Mouse (Mus musculus) intestine, embryonic 15.5 days (tissue): ENCODE results near the gene Frmd4a. TPM values are rescaled to one million over a fixed set of nuclear protein-coding genes. Genes with fewer than 3 reads are reported as not detected.

Experiments used
- ATAC-seq: fragments of 200-750 bp; cut with Nextera tagmentation; 2 replicates; pipeline ENCODE4 v1.8.0; 2017; ENCODE audit warnings: moderate TSS enrichment, moderate library complexity
- H3K27ac ChIP-seq: fragments of 300-500 bp; sonication (generic); 2 replicates; pipeline ENCODE4 v1.5.1; 2015; ENCODE audit warnings: mild to moderate bottlenecking, inconsistent platforms
- H3K27me3 ChIP-seq: fragments of 300-500 bp; sonication (generic); replicated peaks from 2 replicates; pipeline ENCODE4 v1.6.1; 2015; ENCODE audit warnings: inconsistent platforms
- H3K36me3 ChIP-seq: fragments of 300-500 bp; sonication (generic); 2 replicates; pipeline ENCODE4 v1.6.1; 2015; ENCODE audit warnings: inconsistent platforms
- H3K4me1 ChIP-seq: fragments of 300-500 bp; sonication (generic); replicated peaks from 2 replicates; pipeline ENCODE4 v1.6.1; 2015; ENCODE audit warnings: inconsistent platforms
- H3K4me2 ChIP-seq: fragments of 300-500 bp; sonication (generic); replicated peaks from 2 replicates; pipeline ENCODE4 v1.6.1; 2015; ENCODE audit warnings: mild to moderate bottlenecking, inconsistent platforms
- H3K4me3 ChIP-seq: fragments of 300-500 bp; sonication (generic); replicated peaks from 2 replicates; pipeline ENCODE4 v1.5.1; 2015; ENCODE audit warnings: inconsistent platforms
- H3K9ac ChIP-seq: fragments of 300-500 bp; sonication (generic); 2 replicates; pipeline ENCODE4 v1.6.1; 2015; ENCODE audit warnings: inconsistent platforms
- H3K9me3 ChIP-seq: fragments of 300-500 bp; sonication (generic); 2 replicates; pipeline ENCODE4 v1.6.1; 2016; ENCODE audit warnings: inconsistent platforms
- WGBS: fragments of 180-500 bp; shearing (Covaris S2); methylation state at CpG from one replicate; pipeline ENCODE4 v1.1.7; 2015; 5-methylcytosine and 5-hydroxymethylcytosine counted together
- polyA plus RNA-seq: library from polyadenylated mRNA; unstranded; fragments of >200 nt; fragmentation: Nextera tagmentation; extraction: Ambion mirVana; gene quantifications from 2 replicates; pipeline ENCODE4 v1.2.1, GENCODE M21; 2015

The Frmd4a gene
- polyA plus RNA-seq, 1 experiment from 2014 or later, result 21.0 TPM

DNA sequence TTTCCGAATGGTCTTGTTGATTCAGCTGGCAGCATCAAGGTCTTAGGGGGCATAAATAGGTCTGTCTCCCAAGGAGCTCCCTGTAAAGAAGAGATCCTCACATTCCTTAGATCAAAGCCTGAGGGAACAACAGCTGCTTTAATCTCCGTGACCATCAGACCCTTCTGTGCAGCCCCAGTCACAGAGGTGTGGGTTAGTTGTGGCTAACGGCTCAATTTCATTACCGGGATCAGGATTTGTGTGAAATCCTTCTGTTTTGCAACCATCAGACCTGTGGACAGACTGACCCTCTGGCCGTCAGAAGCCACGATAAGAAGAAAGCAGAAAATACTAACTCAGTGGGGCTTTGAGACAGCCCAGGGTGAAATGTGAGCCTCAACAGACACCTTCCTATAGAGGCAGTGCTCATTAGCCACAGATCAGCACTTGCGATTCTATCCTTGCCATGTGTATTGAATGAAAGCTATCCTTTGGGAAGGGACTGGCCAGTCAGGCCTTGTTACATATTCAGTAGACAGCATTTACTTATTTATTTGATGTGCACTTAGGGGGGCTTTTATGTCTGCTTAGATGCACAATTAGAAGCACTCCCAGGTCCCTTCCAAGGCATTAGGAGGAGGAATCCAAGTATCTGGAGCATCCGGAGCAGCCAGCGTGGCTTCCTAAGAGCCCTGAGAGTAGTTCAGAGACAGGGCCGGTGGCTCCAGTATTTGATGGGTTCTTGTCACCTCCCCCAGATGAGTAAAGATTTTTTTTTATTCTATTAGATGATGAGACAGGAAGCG lies 524.5 kb downstream of the Frmd4a start:
- no peak for ATAC-seq
- Histone ChIP-seq H3K4me1 (peaks cover 5% of the 10 kb centered on the region), H3K27ac (no peak overlapping the region), H3K27me3 (no peaks in the 10 kb centered on the region), H3K4me2 (no peak overlapping the region), H3K36me3 (no peaks in the 10 kb centered on the region), H3K9me3 (no peaks in the 10 kb centered on the region), H3K9ac (no peak overlapping the region), H3K4me3 (no peak overlapping the region)
- WGBS, result 46% methylated on average over 11 of the region's 11 CpGs

DNA sequence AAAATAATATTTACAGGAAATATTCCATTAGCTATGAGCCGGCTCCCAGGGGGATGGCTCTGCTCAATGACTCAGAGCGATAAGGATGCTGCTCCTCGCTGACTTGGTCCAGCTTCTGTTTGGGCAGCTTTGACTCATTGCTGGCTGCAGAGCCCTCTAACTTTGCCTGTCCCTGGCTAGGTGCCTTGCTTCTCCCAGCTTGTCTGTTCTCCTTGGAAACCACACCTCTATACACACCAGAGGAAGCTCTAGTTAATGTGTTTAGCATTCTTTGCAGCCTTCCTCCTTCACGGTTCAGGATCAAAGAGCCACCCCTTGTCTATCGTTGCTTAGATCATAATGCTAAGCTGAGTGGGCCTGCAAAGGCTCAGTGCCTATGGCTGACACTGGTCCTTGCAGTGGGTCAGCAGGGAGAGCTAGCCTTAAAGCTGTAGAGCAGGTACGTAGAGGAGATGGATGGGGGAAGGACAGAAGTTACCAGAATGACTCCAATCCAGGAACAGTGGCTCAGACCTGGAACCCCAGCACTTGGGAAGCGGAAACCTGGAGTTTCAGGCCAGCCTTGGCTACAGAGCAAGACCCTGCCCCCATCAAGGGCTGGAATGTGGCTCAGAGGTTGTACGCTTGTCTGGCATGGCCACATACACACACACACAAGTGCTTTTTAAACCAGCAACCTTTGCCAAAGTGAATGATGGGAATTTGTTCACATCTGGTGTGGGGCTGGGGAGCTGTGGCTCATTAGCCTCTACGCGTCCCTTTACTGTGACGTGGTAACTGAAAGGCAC lies 525.3 kb downstream of the Frmd4a start:
- no peak for ATAC-seq
- Histone ChIP-seq H3K9ac (no peak overlapping the region), H3K27me3 (no peaks in the 10 kb centered on the region), H3K27ac (0 out of 2 replicates have a peak overlapping the region, but pooled peaks have one; percentile 22), H3K9me3 (no peaks in the 10 kb centered on the region), H3K4me2 (no peak overlapping the region), H3K4me1 (peaks cover 5% of the 10 kb centered on the region), H3K36me3 (no peaks in the 10 kb centered on the region), H3K4me3 (no peak overlapping the region)
- 57% methylated on average over 11 of the region's 11 CpGs for WGBS

DNA sequence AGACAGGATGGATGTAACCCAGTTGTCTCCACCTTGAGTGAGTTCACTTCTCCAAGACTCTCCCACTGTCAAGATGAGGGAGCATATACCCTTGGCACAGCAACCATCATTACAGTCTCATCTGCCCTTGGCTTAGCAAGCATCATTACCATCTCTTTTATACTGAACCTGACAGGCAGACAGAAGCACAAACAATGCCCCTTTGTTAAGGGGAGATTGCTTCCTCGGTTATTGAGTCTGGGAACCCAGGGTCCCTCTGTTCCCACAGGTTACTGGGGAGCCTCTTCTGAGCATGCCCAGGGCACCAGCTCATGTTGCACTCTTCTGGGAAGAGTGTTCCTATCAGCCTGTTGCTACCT lies 525.9 kb downstream of the Frmd4a start:
- Histone ChIP-seq H3K9me3 (no peaks in the 10 kb centered on the region), H3K9ac (no peak overlapping the region), H3K4me2 (no peak overlapping the region), H3K36me3 (no peaks in the 10 kb centered on the region), H3K27ac (no peak overlapping the region), H3K27me3 (no peaks in the 10 kb centered on the region), H3K4me1 (peaks cover 5% of the 10 kb centered on the region), H3K4me3 (no peak overlapping the region)
- 33% methylated on average over 1 of the region's 1 CpGs for WGBS
- ATAC-seq, result no peak

DNA sequence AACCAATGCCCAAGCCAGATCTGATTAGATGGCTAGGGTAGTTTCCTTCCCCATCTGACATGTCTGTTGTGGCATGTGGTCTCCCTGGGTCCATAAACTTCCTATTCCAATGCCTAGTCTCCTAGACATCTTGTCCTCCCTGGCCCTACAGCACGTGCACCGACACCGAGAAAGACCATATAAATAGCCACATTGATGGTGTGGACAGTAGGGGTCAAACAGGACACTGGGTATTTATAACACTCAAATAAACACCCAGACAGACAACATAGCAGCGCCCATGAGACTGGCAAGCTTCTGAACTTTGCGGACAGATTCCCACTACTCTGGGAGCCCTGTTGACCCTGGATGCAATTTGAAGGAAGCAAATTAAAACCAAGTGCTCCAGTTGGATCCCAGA lies 526.8 kb downstream of the Frmd4a start:
- no peaks in the 10 kb centered on the region for H3K9me3 ChIP-seq
- H3K27me3 ChIP-seq, result no peaks in the 10 kb centered on the region
- no peak overlapping the region for H3K4me2 ChIP-seq
- WGBS, result 80% methylated on average over 5 of the region's 5 CpGs
- ATAC-seq, result no peak
- peaks cover 5% of the 10 kb centered on the region for H3K4me1 ChIP-seq
- H3K27ac ChIP-seq, result no peak overlapping the region
- no peaks in the 10 kb centered on the region for H3K36me3 ChIP-seq
- H3K9ac ChIP-seq, result no peak overlapping the region
- H3K4me3 ChIP-seq, result no peak overlapping the region

DNA sequence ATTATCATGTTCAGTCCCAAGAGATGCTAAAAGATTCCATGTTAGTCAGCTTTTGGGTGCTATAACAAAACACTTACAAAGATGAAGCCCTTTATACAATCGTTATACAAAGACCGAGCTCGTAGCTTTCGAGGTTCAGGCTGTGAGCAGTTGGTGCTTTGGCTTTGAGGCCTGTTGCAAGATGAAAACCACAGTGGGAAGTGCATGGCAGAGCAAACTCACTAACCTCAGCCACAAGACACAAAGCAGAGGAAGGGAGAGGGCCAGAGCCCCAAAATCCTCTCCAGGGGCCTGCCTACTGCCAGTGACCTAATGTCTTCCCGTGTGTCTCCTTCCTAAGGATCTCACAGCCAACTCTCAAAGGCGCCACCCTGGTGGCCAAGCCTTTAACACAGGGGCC lies 527.7 kb downstream of the Frmd4a start:
- no peak overlapping the region for H3K9ac ChIP-seq
- no peaks in the 10 kb centered on the region for H3K27me3 ChIP-seq
- no peaks in the 10 kb centered on the region for H3K9me3 ChIP-seq
- no peak for ATAC-seq
- WGBS, result 91% methylated on average over 6 of the region's 6 CpGs
- H3K4me2 ChIP-seq, result no peak overlapping the region
- H3K27ac ChIP-seq, result no peak overlapping the region
- H3K36me3 ChIP-seq, result no peaks in the 10 kb centered on the region
- H3K4me1 ChIP-seq, result peaks cover 5% of the 10 kb centered on the region
- H3K4me3 ChIP-seq, result no peak overlapping the region

DNA sequence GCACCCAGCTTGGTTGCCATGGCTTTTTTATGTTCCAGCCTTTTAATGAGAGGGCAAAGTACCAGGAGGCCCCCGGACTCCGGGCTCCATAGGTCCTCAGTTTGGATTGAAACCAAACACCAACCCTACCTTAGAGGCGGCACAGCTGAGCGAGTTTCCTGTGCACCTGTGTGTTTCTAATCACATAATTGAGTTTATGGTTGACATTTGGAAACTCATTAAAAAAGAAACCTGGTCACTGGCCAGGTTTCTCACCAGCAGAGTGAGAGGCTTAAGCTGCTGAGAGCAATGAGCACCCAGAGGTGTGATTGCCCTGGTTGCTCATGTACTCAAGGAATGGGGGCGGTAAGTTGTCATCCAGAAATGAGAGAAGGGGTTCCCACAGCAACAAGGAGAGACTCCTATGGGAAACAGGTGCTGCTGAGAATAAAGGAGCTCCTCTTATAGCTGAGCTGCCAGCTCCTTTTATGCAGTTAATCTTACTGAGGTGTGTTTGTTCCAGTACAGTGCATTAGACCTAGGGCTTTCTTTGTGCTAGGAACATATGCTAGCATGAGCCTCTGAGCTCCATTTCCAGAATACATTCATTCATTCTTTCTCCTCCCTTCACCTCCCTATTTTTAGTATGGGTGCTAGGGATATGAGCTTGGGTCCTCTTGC lies 529.6 kb downstream of the Frmd4a start:
- no peak overlapping the region for H3K9ac ChIP-seq
- ATAC-seq, result peak; percentile 68; the same call in 1 of the 2 replicates
- no peaks in the 10 kb centered on the region for H3K9me3 ChIP-seq
- no peaks in the 10 kb centered on the region; the same call in 1 of the 2 replicates for H3K36me3 ChIP-seq
- H3K27me3 ChIP-seq, result no peaks in the 10 kb centered on the region
- H3K27ac ChIP-seq, result no peak overlapping the region
- WGBS, result 73% methylated on average over 5 of the region's 5 CpGs
- H3K4me3 ChIP-seq, result no peak overlapping the region
- H3K4me1 ChIP-seq, result peaks cover 5% of the 10 kb centered on the region
- H3K4me2 ChIP-seq, result no peak overlapping the region

DNA sequence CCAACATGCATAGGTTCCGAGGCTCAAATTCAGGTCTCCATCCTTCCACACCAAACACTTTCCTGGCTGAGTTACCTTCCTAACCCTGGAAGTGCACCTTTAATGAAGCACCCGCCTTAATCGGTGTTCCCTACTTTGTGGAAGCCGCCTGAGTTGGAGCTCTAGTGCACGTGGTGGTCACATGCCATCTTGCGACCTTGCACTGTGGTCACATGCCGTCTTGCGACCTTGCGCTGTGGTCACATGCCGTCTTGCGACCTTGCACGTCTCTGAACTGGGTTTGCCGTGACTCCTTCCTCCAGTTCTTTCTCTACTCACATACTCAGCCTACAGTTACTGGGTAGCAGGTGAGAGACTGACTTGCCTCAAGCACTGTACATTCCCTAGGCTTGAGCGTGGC lies 531.8 kb downstream of the Frmd4a start:
- H3K27me3 ChIP-seq, result no peaks in the 10 kb centered on the region
- H3K4me2 ChIP-seq, result no peak overlapping the region
- no peak overlapping the region for H3K9ac ChIP-seq
- H3K9me3 ChIP-seq, result no peaks in the 10 kb centered on the region
- H3K4me3 ChIP-seq, result no peak overlapping the region
- no peak overlapping the region for H3K27ac ChIP-seq
- H3K4me1 ChIP-seq, result no peaks in the 10 kb centered on the region
- 90% methylated on average over 14 of the region's 14 CpGs for WGBS
- no peaks in the 10 kb centered on the region; the same call in 1 of the 2 replicates for H3K36me3 ChIP-seq
- no peak for ATAC-seq

DNA sequence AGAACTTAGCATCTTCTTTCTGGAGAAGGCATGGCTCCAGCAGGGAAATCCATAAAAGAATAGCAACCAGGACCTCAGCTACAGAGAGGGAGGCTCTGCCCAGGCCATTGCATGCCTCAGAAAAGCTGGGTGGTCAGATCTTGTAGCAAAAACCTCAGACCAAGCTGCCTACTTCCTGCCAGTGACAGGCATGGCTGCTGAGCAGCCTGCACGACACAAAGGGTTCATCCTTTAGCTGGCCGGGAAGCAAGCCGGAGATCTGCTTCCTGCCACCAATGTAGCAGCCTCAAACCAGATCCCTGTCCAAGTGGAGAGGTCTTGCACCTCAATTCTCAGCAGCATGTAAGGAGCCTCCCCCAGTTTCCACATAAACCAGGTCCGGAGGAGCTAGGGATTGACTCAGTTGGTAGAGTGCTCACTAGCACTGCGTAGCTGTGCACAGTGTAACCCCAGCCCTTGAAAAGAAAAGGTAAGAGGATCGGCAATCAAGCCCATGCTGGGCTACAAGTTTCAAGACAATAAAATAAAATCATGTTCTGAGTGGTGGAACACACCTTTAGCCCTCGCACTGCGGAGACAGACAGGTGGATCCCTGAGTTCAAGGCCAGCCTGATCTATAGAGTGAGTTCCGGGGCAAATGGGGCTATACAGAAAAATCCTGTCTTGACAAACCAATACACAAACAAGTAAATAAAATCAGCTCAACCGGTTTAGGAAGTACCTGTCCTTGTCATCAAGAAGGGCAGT lies 532.7 kb downstream of the Frmd4a start:
- Histone ChIP-seq H3K4me3 (no peak overlapping the region), H3K27ac (no peak overlapping the region), H3K27me3 (no peaks in the 10 kb centered on the region), H3K9ac (no peak overlapping the region), H3K36me3 (no peaks in the 10 kb centered on the region; the same call in 1 of the 2 replicates), H3K4me1 (0 out of 2 replicates have a peak, but pooled peaks cover 1% of the 10 kb centered on the region), H3K9me3 (no peaks in the 10 kb centered on the region), H3K4me2 (no peak overlapping the region)
- WGBS, result 81% methylated on average over 10 of the region's 10 CpGs
- no peak for ATAC-seq

DNA sequence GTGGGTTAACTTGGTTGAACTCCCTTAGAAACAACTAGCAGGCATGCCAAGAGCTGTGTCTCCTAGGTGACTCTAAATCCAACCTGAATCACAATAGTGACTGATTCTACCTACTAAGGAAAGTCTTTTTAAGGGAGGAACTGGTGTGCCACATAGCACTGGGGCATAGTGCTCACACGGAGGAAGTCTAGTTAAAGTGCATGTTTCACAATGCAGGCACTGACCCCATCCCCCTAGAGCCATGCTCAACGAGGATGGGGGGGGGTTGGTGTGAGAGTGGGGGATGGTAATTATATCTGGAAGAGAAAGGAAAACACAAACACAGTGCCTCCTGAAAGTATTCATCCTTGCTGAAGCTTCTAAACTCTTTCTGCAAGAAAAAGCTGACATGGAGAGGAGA lies 533.9 kb downstream of the Frmd4a start:
- Histone ChIP-seq H3K27ac (peak overlapping the region; percentile 11; the same call in 1 of the 2 replicates), H3K4me1 (0 out of 2 replicates have a peak, but pooled peaks cover 9% of the 10 kb centered on the region)
- WGBS, result 29% methylated on average over 2 of the region's 2 CpGs

DNA sequence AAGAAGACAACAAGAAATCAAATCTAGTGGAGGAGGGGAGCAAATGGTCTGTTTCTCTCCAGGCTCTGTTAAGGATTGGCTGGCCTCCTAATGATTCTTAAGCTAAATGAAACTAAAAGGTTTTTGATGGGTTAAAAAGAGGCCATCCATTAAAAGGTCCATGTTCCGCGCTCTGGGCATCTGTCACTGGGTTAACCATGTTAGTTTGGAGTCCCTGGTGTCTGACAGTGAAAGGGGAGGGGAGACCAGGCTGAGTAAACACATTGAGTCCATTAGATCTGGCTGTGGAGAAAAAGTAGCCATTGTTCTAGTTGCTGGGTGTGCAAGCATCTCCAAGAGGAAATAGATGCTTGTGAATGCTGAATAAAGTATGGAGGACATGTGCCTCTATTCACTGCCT lies 534.3 kb downstream of the Frmd4a start:
- Histone ChIP-seq H3K4me1 (peaks cover 13% of the 10 kb centered on the region; the same call in 1 of the 2 replicates), H3K9me3 (no peaks in the 10 kb centered on the region), H3K27ac (0 out of 2 replicates have a peak overlapping the region, but pooled peaks have one; percentile 11), H3K9ac (no peak overlapping the region), H3K4me2 (no peak overlapping the region), H3K27me3 (no peaks in the 10 kb centered on the region), H3K4me3 (no peak overlapping the region), H3K36me3 (no peaks in the 10 kb centered on the region; the same call in 1 of the 2 replicates)
- 89% methylated on average over 2 of the region's 2 CpGs for WGBS
- ATAC-seq, result peak; percentile 52

More for the DNA sequence above, 533.9 kb downstream of the Frmd4a start:
- H3K9ac ChIP-seq, result no peak overlapping the region
- H3K4me2 ChIP-seq, result no peak overlapping the region
- no peaks in the 10 kb centered on the region for H3K9me3 ChIP-seq
- H3K27me3 ChIP-seq, result no peaks in the 10 kb centered on the region
- no peaks in the 10 kb centered on the region; the same call in 1 of the 2 replicates for H3K36me3 ChIP-seq
- ATAC-seq, result no peak
- H3K4me3 ChIP-seq, result no peak overlapping the region

DNA sequence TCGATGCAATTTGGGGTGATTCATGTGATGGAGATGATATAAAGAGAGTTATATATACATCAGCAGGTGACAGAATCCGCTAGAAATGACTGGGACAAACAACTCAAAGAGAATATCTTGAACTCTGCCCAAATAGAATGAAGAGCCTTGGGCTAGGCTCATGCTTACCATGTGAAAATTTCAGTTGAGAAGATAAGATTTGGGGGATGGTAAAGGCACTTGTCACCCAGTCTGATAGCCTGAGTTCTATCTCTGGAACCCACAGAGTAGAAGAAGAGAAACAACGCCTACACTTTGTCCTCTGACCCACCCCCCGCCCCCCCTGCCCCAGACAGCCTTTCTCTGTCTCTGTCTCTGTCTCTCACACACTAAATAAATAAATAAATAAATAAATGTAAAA lies 535.0 kb downstream of the Frmd4a start:
- no peak overlapping the region for H3K4me2 ChIP-seq
- H3K36me3 ChIP-seq, result no peaks in the 10 kb centered on the region; the same call in 1 of the 2 replicates
- ATAC-seq, result no peak
- peaks cover 18% of the 10 kb centered on the region for H3K4me1 ChIP-seq
- no peaks in the 10 kb centered on the region for H3K9me3 ChIP-seq
- WGBS, result 87% methylated on average over 4 of the region's 4 CpGs
- H3K27ac ChIP-seq, result no peak overlapping the region
- H3K4me3 ChIP-seq, result no peak overlapping the region
- H3K9ac ChIP-seq, result no peak overlapping the region
- no peaks in the 10 kb centered on the region for H3K27me3 ChIP-seq
